8 mouse cellular contexts compared by ENCODE assay signal in the genomic region with DNA sequence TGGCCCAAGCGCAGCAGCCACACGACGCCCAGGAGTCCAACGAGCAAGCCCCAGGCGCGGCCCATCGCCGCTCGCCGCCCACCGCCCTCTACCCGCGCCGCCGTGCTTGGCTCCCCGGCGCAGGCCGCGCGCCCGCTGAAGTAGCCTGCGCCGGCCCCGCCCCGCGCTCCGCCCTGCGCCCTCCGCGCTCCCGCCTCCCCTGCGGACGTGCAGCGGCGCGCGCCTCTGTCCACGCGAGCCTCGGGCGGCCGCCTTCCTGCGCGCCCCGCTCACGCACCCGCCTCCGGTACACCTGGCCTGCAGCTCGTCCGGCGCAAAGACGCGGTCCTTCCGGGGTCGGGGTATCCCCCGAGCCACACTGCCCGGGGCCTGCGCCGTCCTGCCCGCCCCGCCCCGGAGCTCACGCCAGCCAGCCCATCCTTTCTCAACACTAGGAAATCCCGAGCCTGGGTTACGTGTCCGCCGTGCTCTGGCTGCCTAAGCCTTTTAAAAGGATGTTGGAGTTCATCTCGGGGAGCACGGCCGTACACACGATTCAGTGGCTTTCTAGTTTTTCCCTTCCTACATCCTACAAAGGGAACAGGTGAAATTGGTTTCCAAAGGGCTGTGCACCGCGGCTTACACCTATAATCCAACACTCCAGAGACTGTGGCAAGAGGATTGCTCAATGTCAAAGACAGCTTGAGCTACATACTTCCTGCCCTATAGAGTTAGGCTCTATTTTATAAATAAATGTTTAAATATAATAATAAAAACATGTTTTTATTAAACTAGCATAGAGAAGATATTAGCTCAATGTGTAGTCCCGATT. TPM values are rescaled to one million over a fixed set of nuclear protein-coding genes. Genes with fewer than 3 reads are reported as not detected.
DNase-seq lines count a peak whose midpoint lies in the region; ATAC-seq and TF ChIP-seq lines count a peak whose summit lies in the region.

Gene Ero1l (minus strand): TSS at position 346 of the 811 bp plus-strand sequence.

- no peaks in the 10 kb centered on the region for H3K9me3 ChIP-seq in lung, embryonic 16.5 days (ENCODE audit: control insufficient read depth, low read length)

- H3K27ac ChIP-seq in lung, embryonic 16.5 days (ENCODE audit: low read length) = peak within 1 kb of the TSS; percentile 88
- H3K27ac ChIP-seq in thymus, adult 2 months (ENCODE audit: control insufficient read depth, insufficient read depth, low read length) = no peak within 1 kb of the TSS

- no peaks in the 10 kb centered on the region for H3K27me3 ChIP-seq in lung, embryonic 16.5 days (ENCODE audit: control insufficient read depth, insufficient read depth, low read depth, low read length)
- no peaks in the 10 kb centered on the region for H3K27me3 ChIP-seq in thymus, adult 2 months (ENCODE audit: control insufficient read depth, insufficient read depth, low read length)

- WGBS in lung, embryonic 16.5 days = 1% methylated on average over 65 of the region's 74 CpGs
- 2% methylated on average over 74 of the region's 74 CpGs for WGBS in thymus, adult 2 months

- no peaks in the 10 kb centered on the region for H3K36me3 ChIP-seq in lung, embryonic 16.5 days (ENCODE audit: control insufficient read depth, insufficient read depth, low read length)
- no peaks in the 10 kb centered on the region for H3K36me3 ChIP-seq in thymus, adult 2 months (ENCODE audit: control insufficient read depth, insufficient read depth, low read length)

- ATAC-seq in frontal cortex, adult (ENCODE audit: low TSS enrichment) = peak; percentile 87
- peak; percentile 77 to 80 for ATAC-seq in hematopoietic stem cell, adult 5-6 weeks (replicated peaks in 1 of 2; ENCODE audit: insufficient read depth in 1 of 2, low FRiP score in 2 of 2, low TSS enrichment in 1 of 2, low read depth in 1 of 2, poor library complexity in 2 of 2, severe bottlenecking in 2 of 2)
- peak; percentile 96 for ATAC-seq in lung, embryonic 16.5 days (ENCODE audit: low read depth)

- H3K9ac ChIP-seq in lung, embryonic 16.5 days (ENCODE audit: low read length) = peak within 1 kb of the TSS; percentile 87

- peak within 1 kb of the TSS; percentile 84 for H3K4me2 ChIP-seq in lung, embryonic 16.5 days (ENCODE audit: low read depth, low read length)

- DNase-seq in MN1 (ENCODE audit: low spot score) = peak; percentile 86
- DNase-seq in cerebellum, adult 9-10 months = peak; percentile 80
- DNase-seq in layer of hippocampus, adult 9-11 months = peak; percentile 82
- DNase-seq in ovary, adult 18-20 months (ENCODE audit: low spot score) = peak; percentile 65
- peak; percentile 83 for DNase-seq in thymus, adult 2 months

- TF ChIP-seq CTCF in thymus, adult 2 months (IDR thresholded peaks at IDR 0.05; ENCODE audit: borderline replicate concordance, control insufficient read depth, extremely low read depth, insufficient read depth, low read length, poor library complexity) = no peak

- H3K4me1 ChIP-seq in lung, embryonic 16.5 days (replicated peaks; ENCODE audit: control insufficient read depth, insufficient read depth, low read length) = peaks cover 16% of the 10 kb centered on the region
- peaks cover 7% of the 10 kb centered on the region for H3K4me1 ChIP-seq in thymus, adult 2 months (replicated peaks; ENCODE audit: control insufficient read depth, insufficient read depth, low read length)

- TF ChIP-seq POLR2A in thymus, adult 2 months (IDR thresholded peaks at IDR 0.05; ENCODE audit: control insufficient read depth, extremely low read depth, insufficient read depth, low read length, poor library complexity) = peak; percentile 88

- peak within 1 kb of the TSS; percentile 81 for H3K4me3 ChIP-seq in lung, embryonic 16.5 days (ENCODE audit: low read length)
- peak within 1 kb of the TSS; percentile 68 for H3K4me3 ChIP-seq in thymus, adult 2 months (ENCODE audit: control insufficient read depth, insufficient read depth, low read length)

RNA-seq across cellular contexts. Expression of gene Ero1l, which starts in this region (rescaled TPM):
- 25.8 and 26.0 TPM in 2 replicates for total RNA-seq in hematopoietic stem cell, adult 5-6 weeks (2017)
- 29.8 and 31.1 TPM in 2 replicates for polyA plus RNA-seq in lung, embryonic 16.5 days (2015; fragmentation: Nextera tagmentation; extraction: Ambion mirVana)
- polyA plus RNA-seq in thymus, adult 2 months (2012; rRNA removed) = 7.5 and 8.6 TPM in 2 replicates
